Mouse (Mus musculus) gastrocnemius, adult 2 months (tissue): ENCODE data around the gene Tmem179b. TPM values are rescaled to one million over a fixed set of nuclear protein-coding genes. Genes with fewer than 3 reads are reported as not detected.
A peak's percentile ranks its signal among the peaks of the same experiment; 100 is the strongest.

Experiments
- DNase-seq: peaks from one replicate; pipeline ENCODE4 v3.0.0; 2022
- H3K27ac ChIP-seq: fragments of 200-600 bp; 2 replicates; pipeline ENCODE4 v1.8.1; 2022; ENCODE audit warnings: mild to moderate bottlenecking
- H3K4me3 ChIP-seq: fragments of 200-600 bp; 2 replicates; pipeline ENCODE4 v1.8.1; 2022; ENCODE audit warnings: mild to moderate bottlenecking, moderate library complexity
- CTCF ChIP-seq: fragments of 200-600 bp; IDR thresholded peaks from 2 replicates; pipeline ENCODE4 v1.8.1; 2022; ENCODE audit warnings: antibody characterized with exemption, mild to moderate bottlenecking, moderate library complexity
- intact Hi-C: fragments of 180-260 bp; cut with DNase I; formaldehyde crosslinking; loops from one replicate; pipeline ENCODE4 v1.15.1; 2025
- total RNA-seq, 2 experiments: library from RNA; stranded (reverse); gene quantifications; 2 replicates each; pipeline ENCODE4 v1.2.3; 2021

The Tmem179b gene
- total RNA-seq, 2 experiments from 2014 or later, result 7.4 to 10.6 TPM

DNA sequence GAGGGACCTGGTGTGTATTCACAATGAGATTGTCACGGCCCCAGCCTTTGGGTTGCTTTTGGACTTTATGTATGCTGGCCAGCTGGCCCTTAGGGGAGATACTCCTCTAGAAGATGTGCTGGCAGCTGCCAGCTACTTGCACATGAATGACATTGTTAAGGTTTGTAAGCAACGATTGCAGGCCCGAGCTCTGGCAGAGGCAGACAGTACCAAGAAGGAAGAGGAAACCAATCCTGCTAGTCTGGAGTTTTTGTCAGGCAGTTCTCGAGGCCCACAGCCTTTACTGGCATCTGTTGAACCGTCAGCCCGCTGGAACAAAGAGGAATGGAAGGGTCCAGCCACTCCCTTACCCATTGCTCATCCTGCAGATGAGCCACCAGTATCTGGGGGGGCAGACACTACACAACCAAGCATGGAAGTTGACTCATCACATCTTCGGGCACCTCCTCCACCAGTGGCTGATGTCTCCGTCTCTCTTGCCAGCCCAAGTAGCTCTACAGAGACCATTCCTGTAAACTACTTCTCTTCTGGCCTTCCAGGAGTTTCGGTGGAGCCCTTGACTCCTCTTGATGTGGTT is 29.0 kb upstream of the Tmem179b start:
- TF ChIP-seq CTCF, result no peak
- no peak for DNase-seq
- Histone ChIP-seq H3K27ac (peak overlapping the region; percentile 93), H3K4me3 (peak overlapping the region; percentile 86)
- intact Hi-C loops, result loop anchor here (2.0 kb wide), 1 partner anchor 16 kb away; the partner anchor contains the start of gene Ttc9c

DNA sequence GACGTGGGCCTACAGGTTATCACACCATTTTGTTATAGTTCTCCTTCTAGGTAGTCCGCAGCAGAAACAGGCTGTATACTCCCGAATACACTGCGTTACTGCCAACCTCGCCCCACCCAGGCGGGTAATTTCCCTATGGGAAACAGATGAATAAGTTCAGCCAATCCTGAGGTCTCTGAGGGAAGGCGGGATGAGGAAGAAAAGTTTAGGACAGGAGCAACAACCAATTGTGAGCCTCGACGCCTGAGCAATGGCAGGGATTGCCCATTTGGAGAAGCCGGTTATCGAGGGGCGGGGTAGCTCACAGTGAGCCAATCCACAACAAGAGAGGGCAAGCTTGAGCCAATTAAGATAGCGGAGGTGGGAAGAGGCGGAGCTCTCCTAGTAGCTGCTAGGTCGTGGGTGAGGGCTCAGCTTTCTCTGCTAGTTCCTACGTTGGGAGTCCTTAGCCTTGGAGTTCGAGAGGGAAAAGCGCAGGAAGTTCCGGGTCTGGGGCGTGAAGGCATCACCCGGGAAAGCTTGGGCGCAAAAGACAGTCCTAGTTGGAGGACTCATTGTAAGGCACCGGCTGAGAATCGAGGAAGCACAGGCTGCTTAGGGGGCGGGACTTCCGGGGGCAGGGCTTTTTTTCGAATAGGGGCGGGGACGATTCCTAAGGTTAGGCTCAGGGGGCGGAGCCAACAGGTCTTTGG is 28.0 kb upstream of the Tmem179b start, which contains the start of gene Zbtb3:
TSS of gene Zbtb3 (plus strand) at position 426 of the 692 bp plus-strand sequence.
- peak; percentile 95 for DNase-seq
- H3K27ac ChIP-seq, result peak within 1 kb of the TSS; percentile 93
- intact Hi-C loops, result loop anchor here (2.0 kb wide), 1 partner anchor 17 kb away; the partner anchor contains the start of gene Ttc9c

DNA sequence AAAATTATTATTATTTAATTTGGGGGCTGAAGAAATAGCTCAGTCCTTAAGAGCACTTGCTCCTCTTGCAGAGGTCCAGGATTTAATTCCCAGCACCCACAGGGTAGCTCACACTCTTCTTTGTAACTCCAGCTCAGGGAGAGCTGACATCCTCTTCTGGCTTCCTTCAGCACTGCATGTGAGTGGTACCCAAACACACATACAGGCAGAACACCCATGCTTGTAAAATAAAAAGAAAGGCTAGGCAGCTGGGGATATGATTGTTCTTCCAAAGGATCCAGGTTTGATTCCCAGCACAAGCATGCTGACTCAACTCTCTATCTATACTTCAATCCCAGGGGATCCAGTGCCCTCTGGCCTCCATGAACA is 24.7 kb upstream of the Tmem179b start:
- no peak for DNase-seq
- no peak for TF ChIP-seq CTCF
- H3K27ac ChIP-seq, result peak overlapping the region; percentile 87
- intact Hi-C loops, result no loop called here
- H3K4me3 ChIP-seq, result peak overlapping the region; percentile 94

More for the DNA sequence above, 28.0 kb upstream of the Tmem179b start, which contains the start of gene Zbtb3:
- H3K4me3 ChIP-seq, result peak within 1 kb of the TSS; percentile 86
- no peak for TF ChIP-seq CTCF

GRCm38 (mm10) chr19:8798264-8798946 is 24.1 kb upstream of the Tmem179b start, which contains the start of gene Polr2g:
TSS of gene Polr2g (minus strand) at chr19:8798577.
- Histone ChIP-seq H3K4me3 (peak within 1 kb of the TSS; percentile 94), H3K27ac (peak within 1 kb of the TSS; percentile 87)
- DNase-seq, result peak; percentile 92
- intact Hi-C loops, result no loop called here
- no peak for TF ChIP-seq CTCF

- DNase-seq, result no peak
- Histone ChIP-seq H3K4me3 (no peak overlapping the region), H3K27ac (no peak overlapping the region)
- intact Hi-C loops, result no loop called here
- TF ChIP-seq CTCF, result no peak
These were observed 15.9 kb upstream of the Tmem179b start for GRCm38 (mm10) chr19:8790171-8790570.

DNA sequence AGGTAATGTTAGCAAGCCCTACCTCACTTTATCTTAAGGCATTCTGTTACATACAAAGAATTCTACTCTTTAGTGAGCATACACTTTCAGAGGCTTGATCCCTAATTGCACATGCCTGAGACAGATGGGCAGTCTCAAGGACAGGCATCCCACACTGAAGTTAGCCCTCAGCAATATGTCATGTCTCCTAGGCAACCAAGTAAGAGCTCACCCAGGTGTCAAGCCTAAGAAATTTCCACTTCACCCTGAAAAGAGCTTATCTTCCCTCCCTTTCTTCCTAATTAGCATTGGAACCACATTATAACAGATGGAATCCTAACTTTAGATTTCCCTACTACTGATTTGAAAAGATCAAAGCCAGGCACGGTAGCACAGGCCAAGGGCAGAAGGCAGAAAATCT is 14.9 kb upstream of the Tmem179b start:
- intact Hi-C loops, result no loop called here
- no peak for TF ChIP-seq CTCF
- DNase-seq, result no peak
- Histone ChIP-seq H3K4me3 (no peak overlapping the region), H3K27ac (no peak overlapping the region)

- intact Hi-C loops, result no loop called here
- no peak for TF ChIP-seq CTCF
These were observed 14.3 kb upstream of the Tmem179b start for GRCm38 (mm10) chr19:8788521-8788920.

DNA sequence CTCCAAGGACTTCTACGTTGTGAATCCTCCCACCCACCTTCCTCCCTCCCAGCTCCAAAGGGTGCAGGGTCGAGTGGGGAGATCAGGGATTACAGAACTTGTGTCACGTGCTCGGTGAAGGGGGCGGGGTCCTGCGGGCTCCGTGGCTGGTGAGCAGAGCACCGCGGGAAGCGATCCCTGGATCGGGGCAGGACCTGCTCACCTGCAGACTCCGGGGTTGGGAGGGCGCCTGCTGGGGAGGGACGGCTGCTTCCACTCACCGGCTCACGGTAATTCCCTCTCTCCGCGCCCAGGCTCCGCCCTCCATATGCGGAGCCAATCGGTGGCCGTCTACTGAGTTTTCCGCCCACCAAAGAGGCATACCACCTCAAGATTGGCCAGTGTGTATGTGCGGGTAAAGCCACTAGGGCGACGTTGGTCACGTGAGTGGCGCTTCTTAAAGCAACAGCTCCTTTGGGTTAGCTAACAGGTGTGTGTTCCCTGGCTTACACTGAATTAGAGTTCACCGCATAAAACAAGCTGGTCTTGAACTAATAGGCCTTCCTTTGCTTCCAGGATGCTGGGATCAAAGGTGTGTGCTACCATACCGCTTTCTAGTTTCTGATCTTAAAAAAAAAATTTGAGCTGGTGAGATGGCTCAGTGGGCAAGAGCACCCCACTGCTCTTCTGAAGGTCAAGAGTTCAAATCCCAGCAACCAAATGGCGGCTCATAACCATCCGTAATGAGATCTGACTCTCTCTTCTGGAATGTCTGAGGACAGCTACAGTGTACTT is 11.9 kb upstream of the Tmem179b start, which contains the start of gene Taf6l:
TSS of gene Taf6l (minus strand) at position 410 of the 774 bp plus-strand sequence.
- DNase-seq, result peak; percentile 94
- intact Hi-C loops, result no loop called here
- Histone ChIP-seq H3K27ac (peak within 1 kb of the TSS; percentile 92), H3K4me3 (peak within 1 kb of the TSS; percentile 96)
- peak; percentile 25; the same call in 1 of the 2 replicates for TF ChIP-seq CTCF

More at GRCm38 (mm10) chr19:8788521-8788920, 14.3 kb upstream of the Tmem179b start:
- no peak overlapping the region for H3K27ac ChIP-seq
- no peak overlapping the region for H3K4me3 ChIP-seq
- DNase-seq, result no peak

GRCm38 (mm10) chr19:8774951-8775421 is 719 bp upstream of the Tmem179b start:
- no peak for TF ChIP-seq CTCF
- DNase-seq, result no peak
- H3K4me3 ChIP-seq, result peak overlapping the region; percentile 83
- intact Hi-C loops, result no loop called here
- peak overlapping the region; percentile 97 for H3K27ac ChIP-seq

DNA sequence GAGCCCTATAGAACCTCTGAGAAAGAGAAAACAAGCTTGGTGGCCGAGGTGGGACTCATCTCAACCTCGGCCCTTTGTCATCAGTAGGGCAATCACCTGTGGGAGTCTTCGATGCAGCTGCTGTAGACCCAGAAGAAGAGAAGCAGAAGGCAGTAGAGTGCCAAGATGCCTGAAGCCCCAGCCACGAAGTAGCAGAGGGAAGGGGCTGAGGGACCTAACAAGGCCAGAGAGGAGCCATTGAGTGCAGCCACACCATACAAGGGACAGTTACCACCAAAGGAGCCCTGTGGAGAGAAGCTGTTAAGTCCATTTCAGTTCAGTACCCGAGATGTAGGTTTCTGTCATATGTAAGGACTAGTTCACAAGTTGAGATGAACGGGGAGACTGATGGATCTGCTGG is 858 bp downstream of the Tmem179b start:
- TF ChIP-seq CTCF, result no peak
- H3K4me3 ChIP-seq, result peak overlapping the region; percentile 83
- intact Hi-C loops, result no loop called here
- DNase-seq, result no peak
- peak overlapping the region; percentile 97; the same call in 1 of the 2 replicates for H3K27ac ChIP-seq

DNA sequence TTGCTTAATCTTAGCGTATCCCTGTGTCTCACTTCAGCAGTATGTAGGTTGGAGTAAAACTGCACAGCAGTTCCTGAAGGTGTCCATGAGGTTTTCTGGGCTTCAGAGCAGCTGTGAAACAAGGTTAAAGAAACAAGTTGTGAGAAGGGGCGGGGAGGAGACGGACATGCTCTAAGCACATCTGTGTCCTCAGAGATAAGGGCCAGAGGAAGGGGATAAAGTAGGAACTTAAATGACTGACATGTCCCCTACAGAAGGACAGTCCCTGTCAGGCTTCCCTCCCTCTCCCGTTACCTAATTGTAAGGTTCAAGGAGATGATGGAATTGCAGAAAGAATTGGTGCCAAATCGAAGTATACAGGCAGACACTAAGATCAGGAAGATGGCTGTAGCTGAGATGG is 1.3 kb downstream of the Tmem179b start:
- DNase-seq, result no peak
- Histone ChIP-seq H3K27ac (no peak overlapping the region), H3K4me3 (peak overlapping the region; percentile 83)
- no peak for TF ChIP-seq CTCF
- intact Hi-C loops, result no loop called here

DNA sequence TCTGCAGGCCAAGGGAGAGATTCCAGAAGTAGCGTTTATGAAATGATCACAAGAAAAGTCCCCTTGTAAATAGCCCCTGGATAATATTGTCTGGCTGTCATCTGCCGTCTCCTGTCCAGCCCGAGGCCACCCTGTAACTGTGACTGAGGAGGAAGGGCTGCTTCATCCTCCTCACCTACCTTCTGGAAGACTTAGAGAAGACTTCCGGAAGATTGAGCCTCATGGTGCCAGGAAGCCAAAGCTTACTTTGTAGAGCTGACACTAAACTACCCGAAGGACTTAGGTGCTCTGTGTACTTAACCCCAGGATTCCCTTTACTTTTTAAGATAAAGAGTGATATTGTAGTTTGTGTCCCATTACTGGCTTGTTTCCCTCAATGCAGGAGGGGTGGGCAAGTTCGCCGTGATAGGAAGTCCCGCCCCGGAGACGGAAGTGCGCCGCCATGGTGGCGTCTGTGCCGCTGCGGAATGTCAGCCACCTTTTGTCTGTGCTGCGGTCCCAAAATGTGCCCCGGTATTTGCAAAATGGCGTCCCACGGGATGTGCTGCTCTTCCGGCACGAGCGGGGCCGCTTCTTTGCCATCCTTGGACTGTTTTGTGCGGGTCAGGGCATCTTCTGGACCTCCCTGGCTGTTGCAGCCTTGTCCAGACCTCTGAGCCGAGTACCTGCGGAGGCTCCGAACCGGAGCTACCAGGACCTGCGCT is 3.5 kb downstream of the Tmem179b start, which contains the start of gene Tmem223:
TSS of gene Tmem223 (plus strand) at position 430 of the 704 bp plus-strand sequence.
- peak; percentile 88 for DNase-seq
- H3K27ac ChIP-seq, result peak within 1 kb of the TSS; percentile 90
- intact Hi-C loops, result no loop called here
- H3K4me3 ChIP-seq, result peak within 1 kb of the TSS; percentile 76
- peak; percentile 15; the same call in 1 of the 2 replicates for TF ChIP-seq CTCF
